Mouse (Mus musculus): ENCODE results near the gene Lrrc40. TPM values are rescaled to one million over a fixed set of nuclear protein-coding genes. Genes with fewer than 3 reads are reported as not detected.
"Not testable (repeated sequence)": the region's sequence is repeated elsewhere in the genome, so short reads cannot be mapped to it uniquely, and the experiment has no call there.

Gene Lrrc40
- polyA plus RNA-seq, 1 experiment from 2014 or later = 21.5 TPM

DNA sequence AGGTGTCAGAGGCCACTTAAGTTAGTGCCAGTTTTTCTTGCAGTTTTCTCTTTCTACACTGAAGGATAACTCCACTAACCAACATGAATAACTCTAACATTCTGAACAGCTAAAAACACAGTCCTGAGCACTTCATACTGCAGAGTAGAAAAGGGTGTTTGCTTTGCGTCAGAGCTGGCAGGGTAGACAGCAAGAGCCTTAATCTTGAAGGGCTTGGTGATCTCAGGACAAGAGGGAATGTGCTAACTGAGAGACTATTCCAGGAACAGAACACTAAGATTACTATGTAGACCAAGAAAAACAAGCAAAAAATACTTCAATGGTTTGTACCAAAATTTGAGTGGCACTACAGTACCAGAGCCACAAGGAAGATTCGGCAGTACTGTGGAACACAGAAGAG is 38.5 kb downstream of the Lrrc40 start:
- Histone ChIP-seq H3K27ac (ENCODE audit: low read length) (no peak overlapping the region), H3K36me3 (ENCODE audit: control insufficient read depth, insufficient read depth) (no peaks in the 10 kb centered on the region), H3K9ac (ENCODE audit: low read depth, low read length) (no peak overlapping the region), H3K4me1 (ENCODE audit: control insufficient read depth, low read depth, low read length) (no peaks in the 10 kb centered on the region), H3K9me3 (replicated peaks; ENCODE audit: control insufficient read depth, low read length) (no peaks in the 10 kb centered on the region), H3K27me3 (ENCODE audit: control insufficient read depth, insufficient read depth, low read depth, low read length) (no peaks in the 10 kb centered on the region), H3K4me3 (ENCODE audit: low read depth, low read length) (no peak overlapping the region), H3K4me2 (ENCODE audit: low read depth, low read length) (no peak overlapping the region)
- no peak for ATAC-seq (ENCODE audit: low read depth)
- WGBS (ENCODE audit: insufficient replicate concordance) = 76% methylated on average over 2 of the region's 2 CpGs

DNA sequence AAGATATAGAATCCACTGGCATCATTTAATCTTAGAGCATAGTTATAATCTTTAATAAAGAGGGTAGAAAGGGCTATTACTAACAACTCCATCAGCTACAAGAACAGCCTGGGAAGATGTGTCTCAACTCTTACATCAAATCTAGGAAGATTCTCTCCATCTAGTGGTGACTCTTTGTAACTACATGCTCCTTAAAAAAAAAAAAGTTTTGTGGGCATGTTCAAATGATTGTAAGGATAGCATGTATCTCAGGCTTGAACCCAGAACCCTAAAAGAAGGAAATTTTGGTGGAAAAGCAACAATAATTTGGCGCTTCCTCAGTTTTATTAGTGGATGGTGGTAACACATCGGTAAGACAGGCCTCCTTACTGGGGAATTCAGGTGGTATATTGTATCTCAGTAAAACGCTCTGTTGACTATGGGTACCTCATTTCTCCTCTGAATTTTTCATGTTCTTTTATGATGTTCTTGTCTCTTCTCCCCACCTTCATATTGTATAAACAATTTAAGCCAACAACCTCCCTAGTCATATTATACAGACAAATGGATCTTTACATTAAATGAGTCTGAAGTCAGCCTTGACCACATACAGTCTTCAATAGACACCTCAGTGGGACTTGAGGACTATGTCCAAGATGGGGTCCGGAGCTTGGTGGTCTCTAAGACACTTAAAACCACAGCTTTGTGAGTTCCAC is 40.4 kb downstream of the Lrrc40 start:
- Histone ChIP-seq H3K4me1 (ENCODE audit: control insufficient read depth, low read depth, low read length) (no peaks in the 10 kb centered on the region), H3K4me3 (ENCODE audit: low read depth, low read length) (no peak overlapping the region), H3K9me3 (replicated peaks; ENCODE audit: control insufficient read depth, low read length) (no peaks in the 10 kb centered on the region), H3K4me2 (ENCODE audit: low read depth, low read length) (no peak overlapping the region), H3K36me3 (ENCODE audit: control insufficient read depth, insufficient read depth) (no peaks in the 10 kb centered on the region), H3K27me3 (ENCODE audit: control insufficient read depth, insufficient read depth, low read depth, low read length) (no peaks in the 10 kb centered on the region), H3K27ac (ENCODE audit: low read length) (no peak overlapping the region), H3K9ac (ENCODE audit: low read depth, low read length) (no peak overlapping the region)
- 33% methylated on average over 4 of the region's 4 CpGs for WGBS (ENCODE audit: insufficient replicate concordance)
- ATAC-seq (ENCODE audit: low read depth) = no peak

DNA sequence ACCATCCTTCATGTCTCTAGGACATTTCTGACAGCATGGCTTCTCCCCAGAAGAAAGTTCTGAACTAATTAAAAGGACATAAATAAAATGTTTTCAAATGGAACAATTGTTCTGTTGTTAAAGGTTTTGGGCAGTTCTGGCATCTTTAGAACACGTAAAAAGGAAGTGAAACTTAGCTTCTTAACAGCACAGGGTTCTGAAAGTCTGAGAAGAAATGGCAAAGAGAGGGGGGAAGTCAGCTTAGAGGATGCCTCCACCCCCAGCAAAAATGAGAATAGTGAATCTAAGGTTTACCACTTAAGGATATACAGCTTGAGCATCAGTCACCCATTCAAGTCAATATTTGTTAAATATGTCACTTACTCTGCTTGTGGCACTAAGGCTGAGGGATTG is 40.9 kb downstream of the Lrrc40 start:
- no peak overlapping the region for H3K4me2 ChIP-seq (ENCODE audit: low read depth, low read length)
- H3K9ac ChIP-seq (ENCODE audit: low read depth, low read length) = no peak overlapping the region
- no peak overlapping the region for H3K4me3 ChIP-seq (ENCODE audit: low read depth, low read length)
- H3K27me3 ChIP-seq (ENCODE audit: control insufficient read depth, insufficient read depth, low read depth, low read length) = no peaks in the 10 kb centered on the region
- ATAC-seq (ENCODE audit: low read depth) = no peak
- H3K27ac ChIP-seq (ENCODE audit: low read length) = no peak overlapping the region
- no peaks in the 10 kb centered on the region for H3K4me1 ChIP-seq (ENCODE audit: control insufficient read depth, low read depth, low read length)
- no peaks in the 10 kb centered on the region for H3K9me3 ChIP-seq (replicated peaks; ENCODE audit: control insufficient read depth, low read length)
- WGBS (ENCODE audit: insufficient replicate concordance) = 6% methylated on average over 1 of the region's 1 CpGs
- no peaks in the 10 kb centered on the region for H3K36me3 ChIP-seq (ENCODE audit: control insufficient read depth, insufficient read depth)

DNA sequence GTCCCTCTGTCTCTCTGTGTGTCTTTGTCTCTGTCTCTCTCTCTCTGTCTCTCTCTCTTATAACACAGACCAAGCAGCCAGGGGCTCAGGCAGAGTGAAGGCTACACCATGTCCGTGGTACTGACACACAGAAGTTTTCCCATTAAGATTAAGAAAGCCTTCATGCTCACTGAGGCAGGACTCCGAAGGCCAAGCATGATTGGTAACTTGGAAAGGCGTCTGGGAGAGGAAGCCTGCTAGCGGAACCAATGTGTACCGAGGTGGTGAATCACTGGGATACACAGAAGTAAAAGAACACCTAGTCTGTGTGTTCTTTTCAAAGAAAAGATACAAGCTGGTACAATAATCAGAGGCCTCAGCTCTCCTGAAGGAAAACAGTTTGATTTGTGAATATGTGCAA is 41.4 kb downstream of the Lrrc40 start:
- 62% methylated on average over 5 of the region's 5 CpGs for WGBS (ENCODE audit: insufficient replicate concordance)

DNA sequence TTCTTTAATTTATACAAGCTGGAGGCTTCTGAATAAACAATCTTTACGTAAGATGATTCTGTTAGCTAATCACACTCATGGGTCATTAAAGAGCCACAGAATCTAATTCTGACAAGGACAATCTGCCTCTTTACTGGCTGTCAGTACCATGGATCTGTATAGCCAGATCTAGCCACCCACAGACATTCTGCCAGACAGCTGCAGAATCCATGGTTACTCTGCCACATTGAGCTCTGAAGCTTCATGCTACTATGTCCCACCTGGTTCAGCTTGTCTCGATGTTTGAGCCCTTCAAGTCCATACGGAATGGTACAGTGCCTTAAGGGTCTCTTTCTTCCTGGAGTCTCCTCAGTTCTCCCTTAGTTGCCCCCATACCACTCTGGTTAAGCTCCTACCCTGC is 55.1 kb downstream of the Lrrc40 start:
- H3K4me1 ChIP-seq (ENCODE audit: control insufficient read depth, low read depth, low read length) = no peaks in the 10 kb centered on the region
- H3K4me2 ChIP-seq (ENCODE audit: low read depth, low read length) = no peak overlapping the region
- 60% methylated on average over 3 of the region's 3 CpGs for WGBS (ENCODE audit: insufficient replicate concordance)
- no peaks in the 10 kb centered on the region for H3K9me3 ChIP-seq (replicated peaks; ENCODE audit: control insufficient read depth, low read length)
- no peak for ATAC-seq (ENCODE audit: low read depth)
- H3K27ac ChIP-seq (ENCODE audit: low read length) = no peak overlapping the region
- no peak overlapping the region for H3K9ac ChIP-seq (ENCODE audit: low read depth, low read length)
- H3K27me3 ChIP-seq (ENCODE audit: control insufficient read depth, insufficient read depth, low read depth, low read length) = no peaks in the 10 kb centered on the region
- H3K4me3 ChIP-seq (ENCODE audit: low read depth, low read length) = no peak overlapping the region
- no peaks in the 10 kb centered on the region for H3K36me3 ChIP-seq (ENCODE audit: control insufficient read depth, insufficient read depth)

More for the DNA sequence above, 41.4 kb downstream of the Lrrc40 start:
- H3K36me3 ChIP-seq (ENCODE audit: control insufficient read depth, insufficient read depth) = no peaks in the 10 kb centered on the region
- H3K27ac ChIP-seq (ENCODE audit: low read length) = no peak overlapping the region
- H3K27me3 ChIP-seq (ENCODE audit: control insufficient read depth, insufficient read depth, low read depth, low read length) = no peaks in the 10 kb centered on the region
- no peaks in the 10 kb centered on the region for H3K4me1 ChIP-seq (ENCODE audit: control insufficient read depth, low read depth, low read length)
- H3K4me3 ChIP-seq (ENCODE audit: low read depth, low read length) = no peak overlapping the region
- H3K9me3 ChIP-seq (replicated peaks; ENCODE audit: control insufficient read depth, low read length) = no peaks in the 10 kb centered on the region
- ATAC-seq (ENCODE audit: low read depth) = no peak
- H3K9ac ChIP-seq (ENCODE audit: low read depth, low read length) = no peak overlapping the region
- H3K4me2 ChIP-seq (ENCODE audit: low read depth, low read length) = no peak overlapping the region

DNA sequence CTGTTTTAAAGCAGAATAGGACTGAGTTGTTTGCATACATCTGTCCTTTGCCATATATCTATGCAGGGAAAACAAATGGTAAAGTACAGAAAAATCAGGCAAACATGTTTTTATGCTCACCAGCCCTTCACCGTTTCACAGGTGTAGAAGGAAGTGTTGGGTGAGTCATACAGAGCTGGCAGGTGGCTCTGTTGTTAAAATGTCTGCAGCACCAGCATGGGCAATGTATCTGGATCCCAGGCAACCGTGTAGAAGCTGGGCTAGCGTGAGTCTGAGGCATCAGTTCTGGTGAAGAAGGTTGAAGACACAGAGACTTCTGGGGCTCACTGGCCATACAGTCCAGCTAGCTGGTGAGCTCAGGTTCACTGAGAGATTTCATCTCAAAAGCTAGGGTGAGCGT is 57.5 kb downstream of the Lrrc40 start:
- Histone ChIP-seq H3K27me3 (ENCODE audit: control insufficient read depth, insufficient read depth, low read depth, low read length) (no peaks in the 10 kb centered on the region), H3K9ac (ENCODE audit: low read depth, low read length) (no peak overlapping the region), H3K36me3 (ENCODE audit: control insufficient read depth, insufficient read depth) (no peaks in the 10 kb centered on the region), H3K4me3 (ENCODE audit: low read depth, low read length) (no peak overlapping the region), H3K4me2 (ENCODE audit: low read depth, low read length) (no peak overlapping the region), H3K4me1 (ENCODE audit: control insufficient read depth, low read depth, low read length) (no peaks in the 10 kb centered on the region), H3K9me3 (replicated peaks; ENCODE audit: control insufficient read depth, low read length) (no peaks in the 10 kb centered on the region), H3K27ac (ENCODE audit: low read length) (no peak overlapping the region)
- WGBS (ENCODE audit: insufficient replicate concordance) = 51% methylated on average over 4 of the region's 4 CpGs
- no peak for ATAC-seq (ENCODE audit: low read depth)

DNA sequence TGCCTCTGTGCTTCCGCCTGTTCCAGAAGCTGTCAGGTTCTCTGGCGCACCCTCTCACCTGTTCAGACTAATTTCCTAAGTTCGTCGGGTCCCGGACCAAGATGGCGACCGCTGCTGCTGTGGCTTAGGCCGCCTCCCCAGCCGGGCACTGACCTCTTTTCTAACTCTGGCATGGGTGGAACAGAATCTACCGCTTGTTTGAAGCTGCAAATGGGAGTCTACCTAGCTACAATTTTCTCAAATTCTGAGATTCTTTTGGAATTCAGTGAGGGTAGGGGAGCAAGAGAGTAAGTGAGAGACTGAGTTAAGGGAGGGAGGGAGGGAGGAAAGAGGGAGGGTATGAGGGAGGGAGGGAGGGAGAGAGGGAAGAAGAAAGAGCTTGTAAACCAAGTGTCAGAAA is 65.6 kb downstream of the Lrrc40 start:
- not testable (repeated sequence) for H3K27ac ChIP-seq (ENCODE audit: low read length); H3K4me1 ChIP-seq (ENCODE audit: control insufficient read depth, low read depth, low read length); H3K27me3 ChIP-seq (ENCODE audit: control insufficient read depth, insufficient read depth, low read depth, low read length); H3K4me3 ChIP-seq (ENCODE audit: low read depth, low read length); H3K9ac ChIP-seq (ENCODE audit: low read depth, low read length); H3K4me2 ChIP-seq (ENCODE audit: low read depth, low read length); ATAC-seq (ENCODE audit: low read depth); H3K9me3 ChIP-seq (replicated peaks; ENCODE audit: control insufficient read depth, low read length); H3K36me3 ChIP-seq (ENCODE audit: control insufficient read depth, insufficient read depth)
- 80% methylated on average over 8 of the region's 10 CpGs for WGBS (ENCODE audit: insufficient replicate concordance)

DNA sequence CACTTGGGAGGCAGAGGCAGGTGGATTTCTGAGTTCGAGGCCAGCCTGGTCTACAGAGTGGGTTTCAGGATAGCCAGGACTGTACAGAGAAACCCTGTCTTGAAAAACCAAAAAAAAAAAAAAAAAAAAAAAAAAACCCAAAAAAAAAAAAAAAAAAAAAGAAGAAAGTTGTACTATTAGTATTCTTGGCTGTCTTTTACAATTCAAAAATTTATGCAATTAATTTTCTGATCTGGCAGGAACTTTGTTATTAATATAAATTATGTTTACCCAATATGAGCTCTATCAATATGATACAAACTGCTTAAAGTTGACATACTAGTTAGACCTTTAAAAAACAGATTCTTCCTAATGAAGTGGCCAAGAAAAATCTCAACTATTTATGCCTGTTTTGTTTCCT is 66.1 kb downstream of the Lrrc40 start:
- not testable (repeated sequence) for H3K4me1 ChIP-seq (ENCODE audit: control insufficient read depth, low read depth, low read length); H3K27me3 ChIP-seq (ENCODE audit: control insufficient read depth, insufficient read depth, low read depth, low read length); H3K9me3 ChIP-seq (replicated peaks; ENCODE audit: control insufficient read depth, low read length); H3K9ac ChIP-seq (ENCODE audit: low read depth, low read length); H3K27ac ChIP-seq (ENCODE audit: low read length); H3K4me3 ChIP-seq (ENCODE audit: low read depth, low read length); ATAC-seq (ENCODE audit: low read depth); H3K36me3 ChIP-seq (ENCODE audit: control insufficient read depth, insufficient read depth); H3K4me2 ChIP-seq (ENCODE audit: low read depth, low read length)
- WGBS (ENCODE audit: insufficient replicate concordance) = 29% methylated on average over 1 of the region's 1 CpGs

DNA sequence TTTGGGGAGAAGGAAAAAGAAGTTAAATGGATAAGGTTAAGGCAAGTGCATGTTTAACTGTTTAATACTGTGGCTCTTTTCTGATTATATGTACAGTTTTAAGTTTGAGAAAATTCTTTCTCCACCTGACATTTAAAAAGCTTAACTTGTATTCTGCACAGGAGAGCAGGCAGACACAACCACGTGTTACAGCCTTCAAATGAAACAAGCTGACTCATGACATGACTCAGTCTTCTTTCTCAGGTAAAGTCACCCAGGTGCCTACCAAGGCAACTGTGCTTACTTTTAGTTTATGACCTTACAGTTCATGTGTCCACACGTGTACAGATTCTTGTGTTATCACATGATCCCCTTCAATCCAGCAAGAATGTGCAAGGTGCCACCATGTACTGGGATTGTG is 67.0 kb downstream of the Lrrc40 start:
- Histone ChIP-seq H3K9me3 (replicated peaks; ENCODE audit: control insufficient read depth, low read length) (no peaks in the 10 kb centered on the region), H3K27ac (ENCODE audit: low read length) (no peak overlapping the region)

More for the DNA sequence above, 67.0 kb downstream of the Lrrc40 start:
- Histone ChIP-seq H3K9ac (ENCODE audit: low read depth, low read length) (no peak overlapping the region), H3K27me3 (ENCODE audit: control insufficient read depth, insufficient read depth, low read depth, low read length) (no peaks in the 10 kb centered on the region), H3K4me2 (ENCODE audit: low read depth, low read length) (no peak overlapping the region), H3K4me1 (ENCODE audit: control insufficient read depth, low read depth, low read length) (no peaks in the 10 kb centered on the region), H3K4me3 (ENCODE audit: low read depth, low read length) (no peak overlapping the region), H3K36me3 (ENCODE audit: control insufficient read depth, insufficient read depth) (no peaks in the 10 kb centered on the region)
- no peak for ATAC-seq (ENCODE audit: low read depth)
- WGBS (ENCODE audit: insufficient replicate concordance) = 39% methylated on average over 2 of the region's 2 CpGs

Data from liver, embryonic 16.5 days (tissue).